Mouse (Mus musculus) CD8-positive naive resting alpha-beta T cell, adult 2 months (primary cell): ENCODE data around the gene Gm20696.
A peak's percentile ranks its signal among the peaks of the same experiment; 100 is the strongest.

Experiments used
- DNase-seq, 2 experiments: peaks; one replicate each; pipeline ENCODE4 v3.0.0; 2022; ENCODE audit warnings: low read depth in 2 of 2, low spot score in 2 of 2

Gene Gm20696

DNA sequence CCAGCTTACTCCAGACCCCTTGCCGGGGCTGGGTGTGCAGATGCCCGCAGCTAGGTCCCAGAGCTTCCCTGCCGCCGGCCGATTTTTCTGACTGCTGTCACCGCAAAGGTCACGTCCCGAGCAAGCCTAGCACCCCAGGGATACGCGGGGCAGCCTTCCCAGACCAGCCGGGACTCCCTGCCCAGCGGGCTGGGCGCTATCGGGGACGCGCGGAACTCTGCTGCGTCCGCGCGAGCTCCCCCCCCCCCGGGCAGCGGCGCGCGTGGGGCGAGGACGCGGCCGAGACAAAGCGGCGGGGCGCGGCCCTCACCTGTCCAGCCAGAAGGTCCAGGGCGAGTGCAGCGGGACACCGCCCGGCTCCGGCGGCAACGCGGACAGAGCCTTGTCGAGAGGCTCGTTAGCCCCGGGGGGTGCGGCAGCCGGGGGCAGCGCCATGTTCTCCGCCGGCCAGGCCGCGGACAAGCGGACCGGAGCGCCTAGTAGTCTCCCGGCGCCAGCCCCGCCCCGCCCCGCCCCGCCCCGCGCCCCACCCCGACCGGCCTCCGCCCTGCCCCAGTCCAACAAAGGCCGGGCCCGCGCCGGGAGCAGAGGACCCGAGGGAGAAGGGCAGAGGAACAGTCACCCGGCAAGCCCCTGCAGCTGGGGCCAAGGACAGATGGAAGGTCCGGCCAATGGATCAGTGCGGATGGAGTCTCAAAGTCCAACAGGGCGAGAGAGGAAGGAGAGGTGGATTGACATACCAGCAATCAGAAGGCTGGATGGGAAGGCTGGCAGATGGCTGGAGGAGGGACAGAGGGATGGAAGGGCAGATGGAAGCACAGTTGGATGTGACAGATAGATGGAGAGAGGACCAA is at the start of gene Gm20696, which contains the start of gene Eif4e3:
Gene Gm20696, minus strand, starts transcription at position 480 of the 854 bp plus-strand sequence.
Gene Eif4e3, minus strand, starts transcription at position 454 of the 854 bp plus-strand sequence.
- DNase-seq, result peak in 1 of 2 experiments; percentile 12

DNA sequence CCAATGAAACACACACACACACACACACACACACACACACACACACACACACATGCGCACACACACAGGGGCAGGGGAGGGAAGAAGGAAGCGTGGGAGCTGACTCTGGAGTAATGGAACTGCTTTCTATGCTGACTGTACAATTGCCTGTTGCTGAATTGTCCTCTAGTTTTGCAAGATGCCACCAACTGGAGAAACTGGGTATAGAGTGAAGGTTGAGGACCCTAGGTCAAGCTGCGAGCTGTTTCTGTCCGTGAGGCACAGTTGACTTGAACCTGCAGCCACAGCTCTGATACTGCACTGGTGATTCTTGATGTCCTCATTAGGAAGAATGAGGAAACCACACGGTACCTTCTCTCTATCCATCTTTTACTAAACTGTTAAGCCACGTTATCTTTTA is 49.3 kb upstream of the Gm20696 start:
- no peak for DNase-seq

DNA sequence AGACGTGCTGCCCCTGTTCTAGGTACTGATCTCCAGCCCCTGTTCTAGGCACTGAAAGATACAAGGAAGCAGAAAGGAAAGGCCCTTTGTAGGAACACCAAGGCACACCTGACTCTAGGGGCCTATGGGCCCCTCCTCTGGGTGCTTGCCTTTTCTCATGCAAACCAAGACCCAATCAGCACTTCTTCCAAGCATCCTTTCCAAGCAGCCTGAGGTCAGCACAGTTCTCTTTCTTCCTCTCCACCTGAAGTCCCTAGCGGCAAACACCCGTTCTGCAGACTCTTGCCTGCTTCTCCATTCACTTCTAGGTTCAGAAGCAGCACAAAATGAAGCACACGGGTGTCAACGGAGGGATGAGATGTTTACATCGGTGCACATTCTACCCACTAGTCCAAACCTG is 48.6 kb upstream of the Gm20696 start:
- no peak for DNase-seq

DNA sequence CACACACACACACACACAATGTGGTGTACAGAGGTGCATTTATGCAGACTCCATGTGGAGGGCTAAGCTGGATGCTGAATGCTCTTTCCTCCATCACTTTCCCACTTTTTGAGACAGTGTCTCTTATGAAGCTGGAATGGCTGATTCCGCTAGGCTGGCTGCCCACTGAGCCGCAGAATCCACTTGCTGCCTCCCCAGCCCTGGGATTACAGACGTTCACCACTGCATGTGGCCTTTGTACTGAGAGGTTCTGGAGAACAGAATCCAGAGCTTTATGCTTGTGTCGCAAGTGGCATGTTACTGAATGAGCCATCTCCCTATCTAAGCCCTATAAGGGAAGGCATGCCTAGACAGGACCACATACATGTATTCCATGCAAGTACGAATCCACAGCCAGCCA is 46.7 kb upstream of the Gm20696 start:
- no peak for DNase-seq

DNA sequence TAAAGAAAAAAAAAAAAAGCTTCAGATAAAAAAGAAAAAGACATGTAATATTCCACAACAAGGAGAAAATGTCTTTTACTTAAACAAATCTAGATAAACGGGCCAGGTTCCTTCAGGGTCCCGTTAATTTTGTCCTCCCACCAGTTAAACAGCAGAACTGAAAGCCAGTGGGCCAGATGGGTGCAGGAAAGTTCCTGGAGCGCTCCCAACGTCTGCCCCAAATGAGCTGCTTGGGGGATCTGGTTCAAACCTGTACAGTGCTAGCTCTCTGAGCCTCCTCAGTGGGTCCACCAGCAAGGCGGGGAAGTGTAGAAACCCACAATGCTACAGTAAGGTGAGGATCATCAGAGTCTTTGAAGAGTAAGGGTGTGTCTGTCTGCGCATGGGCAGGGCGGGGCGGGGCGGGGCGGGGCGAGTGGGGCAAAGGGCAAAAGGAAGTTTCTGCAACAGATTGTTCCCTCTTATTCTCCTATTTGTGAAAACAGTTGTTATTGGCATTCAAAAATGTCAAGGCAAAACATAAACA is 45.0 kb upstream of the Gm20696 start:
- no peak for DNase-seq

DNA sequence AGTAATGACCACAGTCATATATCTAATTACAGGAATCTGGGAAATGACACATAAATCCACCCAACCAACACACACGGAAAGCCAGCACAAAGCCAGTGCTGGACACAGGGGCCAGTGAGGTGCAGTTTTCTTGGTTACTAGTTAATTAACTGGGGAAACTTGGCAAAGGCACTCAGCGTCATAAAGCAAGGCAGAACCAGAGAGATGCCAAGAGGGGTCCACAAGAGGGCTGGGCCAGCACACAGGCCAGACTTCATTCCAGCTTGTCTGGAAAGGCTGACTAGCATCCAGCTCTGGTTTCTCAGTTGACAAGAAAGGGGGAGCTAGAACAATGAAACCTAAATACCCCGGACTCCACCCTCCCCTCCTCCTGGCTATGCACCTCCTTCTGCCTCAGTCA is 33.9 kb upstream of the Gm20696 start:
- DNase-seq, result no peak

DNA sequence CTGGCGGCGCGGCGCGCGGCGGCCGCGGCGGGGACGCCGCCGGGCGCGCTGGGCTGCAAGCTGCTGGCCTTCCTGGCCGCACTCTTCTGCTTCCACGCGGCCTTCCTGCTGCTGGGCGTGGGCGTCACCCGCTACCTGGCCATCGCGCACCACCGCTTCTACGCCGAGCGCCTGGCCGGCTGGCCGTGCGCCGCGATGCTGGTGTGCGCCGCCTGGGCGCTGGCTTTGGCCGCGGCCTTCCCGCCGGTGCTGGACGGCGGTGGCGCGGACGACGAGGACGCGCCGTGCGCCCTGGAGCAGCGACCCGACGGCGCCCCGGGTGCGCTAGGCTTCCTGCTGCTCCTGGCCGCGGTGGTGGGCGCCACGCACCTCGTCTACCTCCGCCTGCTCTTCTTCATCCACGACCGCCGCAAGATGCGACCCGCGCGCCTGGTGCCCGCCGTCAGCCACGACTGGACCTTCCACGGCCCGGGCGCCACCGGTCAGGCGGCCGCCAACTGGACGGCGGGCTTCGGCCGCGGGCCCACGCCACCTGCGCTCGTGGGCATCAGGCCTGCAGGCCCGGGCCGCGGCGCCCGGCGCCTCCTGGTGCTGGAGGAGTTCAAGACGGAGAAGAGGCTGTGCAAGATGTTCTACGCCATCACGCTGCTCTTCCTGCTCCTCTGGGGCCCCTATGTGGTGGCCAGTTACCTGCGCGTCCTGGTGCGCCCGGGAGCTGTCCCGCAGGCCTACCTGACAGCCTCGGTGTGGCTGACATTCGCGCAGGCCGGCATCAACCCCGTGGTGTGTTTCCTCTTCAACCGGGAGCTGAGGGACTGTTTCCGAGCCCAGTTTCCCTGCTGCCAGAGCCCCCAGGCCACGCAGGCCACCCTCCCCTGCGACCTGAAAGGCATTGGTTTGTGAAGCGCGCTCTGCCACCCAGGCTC is 26.6 kb upstream of the Gm20696 start:
- no peak for DNase-seq

DNA sequence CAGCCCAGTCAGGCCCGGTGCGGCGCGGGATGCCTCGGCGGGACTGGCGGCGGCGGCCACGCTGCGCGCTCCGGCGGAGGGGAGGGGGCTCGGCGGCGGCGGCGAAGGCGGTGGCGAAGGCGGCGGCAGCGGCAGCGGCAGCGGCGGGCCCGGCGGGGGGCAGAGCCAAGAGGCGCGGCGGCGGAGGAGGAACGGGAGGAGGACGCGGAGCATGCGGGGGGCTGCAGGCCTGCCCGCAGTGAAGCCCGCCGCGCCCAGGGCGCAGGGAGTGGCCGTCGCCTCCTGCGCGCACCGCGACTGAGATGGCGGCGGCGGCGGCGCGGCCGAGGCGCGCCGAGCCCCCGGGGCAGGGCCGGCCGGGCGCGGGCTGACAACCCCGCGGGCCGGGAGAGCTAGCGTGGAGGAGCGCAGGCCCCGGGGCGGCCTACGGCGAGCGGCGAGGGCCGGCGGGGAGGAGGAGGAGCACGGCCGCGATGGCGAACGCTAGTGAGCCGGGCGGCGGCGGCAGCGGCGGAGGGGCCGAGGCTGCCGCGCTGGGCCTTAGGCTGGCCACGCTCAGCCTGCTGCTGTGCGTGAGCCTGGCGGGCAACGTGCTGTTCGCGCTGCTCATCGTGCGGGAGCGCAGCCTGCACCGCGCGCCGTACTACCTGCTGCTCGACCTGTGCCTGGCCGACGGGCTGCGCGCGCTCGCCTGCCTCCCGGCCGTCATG is 25.8 kb upstream of the Gm20696 start, which contains the start of gene Gpr27:
Gene Gpr27, plus strand, starts transcription at position 474 of the 710 bp plus-strand sequence.
- no peak for DNase-seq

DNA sequence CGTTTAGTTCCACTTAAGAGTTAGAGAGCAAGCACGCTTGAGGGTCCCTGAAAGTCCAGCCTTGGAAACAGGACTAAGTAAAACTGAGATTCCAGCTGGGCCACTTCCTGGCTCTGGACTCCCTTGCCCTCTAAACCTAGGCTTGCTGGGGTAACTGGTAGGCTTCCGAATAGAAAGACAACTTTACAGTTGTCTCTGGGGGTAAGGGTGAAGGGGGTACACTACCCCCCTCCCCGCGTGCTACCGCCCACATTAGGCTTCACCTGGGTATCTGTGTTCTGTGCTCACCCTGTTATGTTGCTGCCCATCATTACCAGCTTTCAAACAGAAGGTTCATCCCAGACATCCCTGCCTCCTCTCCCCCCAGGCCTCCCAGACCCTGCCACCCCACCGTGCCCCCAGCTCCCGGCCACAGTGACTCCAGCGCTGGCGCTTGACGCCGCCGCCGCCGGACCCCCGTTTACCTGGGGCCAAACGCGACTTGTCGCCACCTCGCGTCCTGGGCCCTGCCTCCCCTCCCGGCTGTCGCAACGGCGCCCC is 25.1 kb upstream of the Gm20696 start:
- no peak for DNase-seq

DNA sequence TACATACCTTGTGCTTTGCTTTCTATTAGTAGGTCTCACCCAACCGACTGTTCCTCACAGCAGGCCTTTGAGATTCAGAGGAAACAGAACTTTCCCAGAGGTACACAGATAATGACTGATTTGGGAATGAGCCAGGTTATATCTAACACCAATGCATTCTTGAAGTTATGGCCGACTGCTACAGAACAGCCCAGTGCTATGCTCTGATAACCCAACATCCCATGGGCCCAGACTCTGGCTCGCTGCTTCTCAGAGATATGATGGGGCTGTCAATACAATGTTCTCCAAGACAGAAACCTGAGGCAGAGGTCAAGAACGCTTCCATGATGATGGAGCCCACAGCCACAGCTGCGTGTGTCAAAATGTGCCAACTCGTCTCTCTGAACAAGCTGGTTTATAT is 21.9 kb upstream of the Gm20696 start:
- no peak for DNase-seq

DNA sequence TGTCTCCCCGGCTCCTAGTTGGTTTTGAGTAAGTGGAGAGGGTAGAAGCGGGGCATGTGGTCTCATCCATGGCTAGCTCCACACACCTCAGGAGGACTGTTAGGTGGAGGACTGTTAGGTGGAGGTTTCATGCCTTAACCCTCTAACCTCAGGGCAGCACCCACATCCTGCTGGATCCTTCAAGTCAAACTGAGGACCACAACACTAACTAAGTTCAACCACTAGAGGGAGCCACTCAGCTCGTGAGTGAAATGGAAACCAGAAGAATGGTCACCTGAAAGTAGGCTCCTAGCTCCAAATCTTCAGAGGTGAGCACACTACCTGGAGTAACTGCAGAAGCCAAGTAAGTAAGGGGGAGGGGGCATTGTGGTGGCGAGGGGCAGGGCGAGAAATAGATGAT is 18.3 kb upstream of the Gm20696 start:
- DNase-seq, result peak; percentile 8 to 42

DNA sequence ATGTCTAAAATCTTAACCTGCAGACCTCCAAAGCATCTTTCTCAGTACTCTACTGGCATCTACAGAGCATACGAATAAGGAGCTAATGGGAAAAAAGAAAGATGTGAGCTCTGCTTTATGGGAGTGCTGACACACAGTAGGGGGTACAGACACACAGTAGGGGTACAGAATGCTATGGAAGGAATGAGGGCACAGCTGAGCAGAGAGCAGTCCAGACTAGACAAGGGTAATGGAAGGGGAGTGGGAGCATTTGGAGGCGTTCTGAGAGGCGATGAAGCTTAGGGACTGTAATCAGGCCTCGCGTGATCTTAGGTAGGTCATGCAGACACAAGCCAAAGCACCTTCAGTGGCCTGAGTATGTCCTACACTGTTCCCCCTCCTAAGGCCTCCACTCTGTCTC is 17.4 kb upstream of the Gm20696 start:
- DNase-seq, result no peak

DNA sequence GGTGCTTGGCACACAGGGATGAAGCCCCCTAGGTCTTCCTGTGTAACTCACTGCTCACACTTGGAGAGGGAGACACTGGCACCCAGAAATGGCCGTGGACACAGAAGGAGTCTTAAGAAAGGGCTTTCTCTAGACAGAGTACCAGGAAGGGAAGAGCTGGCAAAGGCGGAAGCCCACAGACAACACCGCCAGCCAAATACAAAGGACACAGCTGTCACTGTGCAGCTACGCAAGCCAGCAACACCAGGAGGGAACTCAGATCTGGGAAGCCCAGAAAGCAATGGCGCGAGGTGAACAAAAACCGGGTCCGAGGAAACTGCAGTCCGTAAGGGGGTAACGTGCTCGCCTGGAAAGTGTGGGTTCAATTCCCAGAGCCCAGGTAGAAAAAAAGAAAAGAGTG is 11.5 kb upstream of the Gm20696 start:
- DNase-seq, result no peak

DNA sequence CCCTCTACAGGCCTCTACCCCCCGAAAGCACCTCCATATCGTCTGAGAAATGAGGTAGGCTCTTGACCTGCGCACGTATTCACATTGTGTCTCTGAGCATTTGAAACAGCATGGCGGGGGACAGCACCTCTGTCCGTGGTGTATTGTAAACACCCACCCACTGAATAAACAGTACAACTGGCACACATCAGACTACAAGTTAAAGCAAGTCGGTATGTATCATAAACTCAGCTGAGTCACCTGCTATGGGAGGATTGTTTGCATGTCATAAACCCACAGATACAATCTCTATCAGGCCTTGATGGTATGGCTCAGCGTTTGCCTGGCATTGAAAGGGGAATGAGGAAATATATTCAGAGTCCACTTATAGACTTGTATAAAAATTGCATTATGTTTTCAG is 10.7 kb upstream of the Gm20696 start:
- no peak for DNase-seq

DNA sequence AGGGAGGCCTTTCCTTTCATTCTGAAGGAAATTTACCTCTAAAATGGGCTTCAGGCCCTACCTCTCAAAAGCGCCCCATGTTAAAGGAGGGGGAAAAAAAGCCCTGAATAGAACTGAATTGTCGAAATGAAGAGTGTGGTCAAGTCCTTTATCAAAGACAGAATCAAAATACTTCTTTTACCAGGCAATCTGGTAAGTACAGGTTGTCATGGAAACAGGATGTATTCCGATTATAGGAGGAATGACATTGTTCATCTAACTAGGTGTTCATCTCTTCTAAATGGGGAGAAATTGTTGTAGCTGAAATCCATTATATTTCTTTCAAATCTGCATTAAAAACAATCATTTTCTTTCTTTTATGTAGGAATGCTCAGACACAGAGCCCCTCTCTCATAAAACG is 7.9 kb upstream of the Gm20696 start:
- no peak for DNase-seq

DNA sequence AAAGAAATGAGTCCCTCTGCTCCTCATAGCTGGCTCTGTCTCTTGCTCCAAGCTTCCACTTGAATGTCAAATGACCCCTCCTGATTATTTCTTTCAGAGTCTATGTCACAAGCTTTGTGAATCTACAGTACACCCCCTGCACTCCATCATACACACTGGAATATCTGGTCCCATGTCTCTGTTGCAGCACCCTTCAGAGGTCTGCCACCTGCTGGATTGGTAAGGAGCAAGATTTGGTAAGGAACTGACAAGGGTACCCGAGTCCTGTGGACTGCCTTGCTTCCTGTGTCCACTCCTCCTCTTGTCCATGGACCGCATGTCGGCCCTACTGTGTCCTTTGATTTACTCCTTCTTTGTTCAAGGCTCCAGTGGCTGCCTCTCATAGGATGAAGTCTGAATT is 5.2 kb upstream of the Gm20696 start:
- no peak for DNase-seq

DNA sequence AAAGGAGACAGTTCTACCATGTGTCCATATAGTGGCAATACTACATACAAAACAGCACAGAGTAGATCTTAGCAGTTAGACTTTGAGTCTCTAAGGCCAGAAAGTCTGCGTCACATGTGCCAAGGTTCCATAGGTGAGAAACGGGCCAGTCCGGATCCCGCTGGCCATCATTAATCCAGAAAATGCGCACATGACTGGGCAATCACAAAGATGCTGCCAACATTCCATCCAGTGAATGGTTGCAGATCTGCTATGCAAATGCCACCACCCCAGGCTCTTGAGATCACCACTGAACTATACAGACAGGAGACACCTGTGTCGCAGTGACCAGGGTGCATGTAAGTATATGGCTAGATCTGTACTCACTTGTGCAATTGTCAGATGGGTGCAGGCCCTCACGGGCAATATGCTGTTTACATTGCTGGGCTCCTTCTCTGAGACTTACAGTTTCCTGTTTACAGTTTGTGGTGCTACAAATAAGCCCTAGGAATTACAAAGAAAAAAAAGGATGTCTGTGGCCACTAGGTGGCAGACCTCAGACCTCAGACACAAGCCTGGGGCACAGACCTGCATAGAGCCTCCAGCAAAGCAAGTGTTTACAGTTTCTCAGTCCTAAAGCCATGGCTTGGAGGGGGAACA is 4.0 kb upstream of the Gm20696 start:
- peak; percentile 55 to 67 for DNase-seq

DNA sequence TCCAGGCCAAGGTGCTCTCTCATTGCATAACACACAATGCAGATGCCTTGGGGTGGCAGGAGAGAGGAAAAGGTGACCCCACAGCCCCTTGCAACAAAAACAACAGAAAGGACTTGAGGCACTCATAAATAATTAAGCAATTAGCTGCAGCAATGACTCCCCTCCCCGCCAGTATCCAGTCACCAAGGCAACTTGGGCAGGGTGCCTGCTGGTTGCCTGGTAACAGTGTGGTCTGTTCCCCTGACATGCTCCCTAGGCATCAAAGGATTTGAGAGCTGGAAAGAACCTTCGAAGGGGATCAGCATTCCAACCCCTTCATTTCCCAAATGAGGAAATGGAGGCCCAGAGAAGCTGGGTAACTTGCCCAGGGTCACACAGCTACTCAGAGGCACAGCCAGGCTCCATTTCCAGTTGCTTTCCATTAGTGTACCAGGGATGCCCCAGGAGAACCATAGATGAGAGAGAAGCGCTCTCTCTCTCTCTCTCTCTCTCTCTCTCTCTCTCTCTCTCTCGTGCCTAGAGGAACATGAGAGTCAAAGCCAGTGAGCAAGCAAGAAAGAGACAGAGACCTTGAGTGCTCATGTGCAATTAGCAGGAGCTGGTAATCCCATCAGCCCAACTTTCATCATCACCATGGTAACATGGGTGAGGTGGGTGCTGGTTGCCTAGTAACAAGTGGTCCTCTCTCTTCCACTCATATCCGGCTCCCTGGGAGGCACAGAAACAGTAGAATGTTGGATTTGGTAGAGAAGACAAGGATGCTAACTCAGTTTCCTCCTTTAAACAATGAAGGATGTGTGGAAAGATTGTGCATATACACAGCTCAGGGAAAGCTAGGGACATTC is 3.1 kb upstream of the Gm20696 start:
- no peak for DNase-seq

DNA sequence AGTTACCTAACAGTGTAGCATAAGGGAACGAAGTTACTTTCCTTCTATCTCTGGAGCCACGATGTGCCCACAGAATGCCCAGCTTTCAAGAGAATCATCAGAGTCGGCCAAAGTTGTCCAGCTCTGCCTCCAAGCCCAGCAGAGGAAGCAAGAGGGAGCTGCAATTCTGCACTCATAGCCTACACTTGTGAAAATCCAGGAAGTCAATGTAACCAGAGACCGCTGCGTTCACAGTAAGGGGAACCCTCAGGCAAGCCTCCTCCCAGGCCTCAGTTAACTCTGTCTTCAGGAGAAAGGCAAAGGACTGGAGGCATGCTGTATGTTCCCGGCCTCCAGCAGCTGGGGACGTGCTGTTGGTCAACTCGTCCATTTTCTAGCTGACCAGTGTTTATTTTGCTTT is 693 bp upstream of the Gm20696 start:
- DNase-seq, result no peak
